Mouse (Mus musculus) adrenal gland, adult (tissue): ENCODE data around the gene Gm21477.
"Not testable (repeated sequence)": the region's sequence is repeated elsewhere in the genome, so short reads cannot be mapped to it uniquely, and the experiment has no call there.

Source experiments
- DNase-seq, 2 experiments: peaks; one replicate each; pipeline ENCODE4 v3.0.0; 2022 to 2023; ENCODE audit warnings: low spot score in 1 of 2; ENCODE audit not compliant: inconsistent age in 2 of 2

Gene Gm21477

DNA sequence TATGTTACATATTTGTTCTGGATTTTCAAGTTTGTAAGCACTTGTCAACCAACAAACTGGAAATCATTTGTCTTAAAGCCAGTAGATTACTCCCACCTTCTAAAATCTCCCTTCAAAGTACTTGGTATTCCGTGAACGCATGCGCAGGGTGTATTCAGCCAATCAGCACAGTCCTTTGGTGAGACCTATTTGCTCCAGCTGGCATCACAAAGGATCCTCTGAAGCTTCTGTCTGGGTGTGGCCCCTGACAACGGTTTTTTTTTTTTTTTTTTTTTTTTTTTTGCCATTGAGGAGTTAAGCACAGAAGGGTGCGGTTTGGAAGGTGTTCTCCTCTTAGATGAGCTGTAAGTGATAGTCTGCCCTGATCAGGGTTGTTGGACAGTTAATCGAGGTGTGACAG is at the start of gene Gm21477:
Gm21477 (plus strand) TSS at position 301 of the 400 bp plus-strand sequence.
- not testable (repeated sequence) for DNase-seq
